Mouse (Mus musculus): ENCODE data around the gene Frs2. TPM values are rescaled to one million over a fixed set of nuclear protein-coding genes. Genes with fewer than 3 reads are reported as not detected.

The Frs2 gene
- 18.0 and 19.7 TPM in 2 replicates for polyA plus RNA-seq (2015; fragmentation: Nextera tagmentation; extraction: Ambion mirVana)

- WGBS = under 1% methylated on average over 57 of the region's 57 CpGs
- Histone ChIP-seq H3K4me1 (ENCODE audit: insufficient read depth, low read length) (peaks cover 52% of the 10 kb centered on the region), H3K9ac (replicated peaks; ENCODE audit: low read length) (peak within 1 kb of the TSS; percentile 98), H3K9me3 (ENCODE audit: low read length) (no peaks in the 10 kb centered on the region), H3K4me2 (replicated peaks; ENCODE audit: low read depth, low read length) (peak within 1 kb of the TSS; percentile 94), H3K4me3 (ENCODE audit: low read length) (peak within 1 kb of the TSS; percentile 97), H3K27me3 (ENCODE audit: insufficient read depth, low read length) (no peaks in the 10 kb centered on the region), H3K36me3 (ENCODE audit: insufficient read depth, low read length) (no peaks in the 10 kb centered on the region), H3K27ac (ENCODE audit: low read length) (peak within 1 kb of the TSS; percentile 95)
- ATAC-seq (ENCODE audit: low FRiP score, low TSS enrichment) = peak; percentile 98
These were observed at the start of gene Frs2 for GRCm38 (mm10) chr10:117148361-117149003. Gene Frs2 (minus strand): TSS chr10:117148534.

GRCm38 (mm10) chr10:117196696-117197095 lies 48.4 kb upstream of the Frs2 start:
- H3K4me1 ChIP-seq (ENCODE audit: insufficient read depth, low read length) = no peaks in the 10 kb centered on the region
- WGBS = 90% methylated on average over 3 of the region's 3 CpGs
- H3K27me3 ChIP-seq (ENCODE audit: insufficient read depth, low read length) = no peaks in the 10 kb centered on the region
- H3K27ac ChIP-seq (ENCODE audit: low read length) = no peak overlapping the region
- no peaks in the 10 kb centered on the region for H3K36me3 ChIP-seq (ENCODE audit: insufficient read depth, low read length)
- H3K9me3 ChIP-seq (ENCODE audit: low read length) = no peaks in the 10 kb centered on the region
- no peak overlapping the region for H3K9ac ChIP-seq (replicated peaks; ENCODE audit: low read length)
- ATAC-seq (ENCODE audit: low FRiP score, low TSS enrichment) = no peak
- no peak overlapping the region for H3K4me3 ChIP-seq (ENCODE audit: low read length)
- H3K4me2 ChIP-seq (replicated peaks; ENCODE audit: low read depth, low read length) = no peak overlapping the region

- WGBS = 94% methylated on average over 4 of the region's 4 CpGs
- H3K27ac ChIP-seq (ENCODE audit: low read length) = no peak overlapping the region
These were observed 47.4 kb upstream of the Frs2 start for GRCm38 (mm10) chr10:117195748-117196147.

GRCm38 (mm10) chr10:117195005-117195404 lies 46.7 kb upstream of the Frs2 start:
- H3K4me3 ChIP-seq (ENCODE audit: low read length) = no peak overlapping the region
- H3K9me3 ChIP-seq (ENCODE audit: low read length) = no peaks in the 10 kb centered on the region
- no peak overlapping the region for H3K27ac ChIP-seq (ENCODE audit: low read length)
- 87% methylated on average over 12 of the region's 12 CpGs for WGBS
- ATAC-seq (ENCODE audit: low FRiP score, low TSS enrichment) = no peak
- no peaks in the 10 kb centered on the region for H3K36me3 ChIP-seq (ENCODE audit: insufficient read depth, low read length)
- no peaks in the 10 kb centered on the region for H3K27me3 ChIP-seq (ENCODE audit: insufficient read depth, low read length)
- H3K4me2 ChIP-seq (replicated peaks; ENCODE audit: low read depth, low read length) = no peak overlapping the region
- H3K4me1 ChIP-seq (ENCODE audit: insufficient read depth, low read length) = no peaks in the 10 kb centered on the region
- no peak overlapping the region for H3K9ac ChIP-seq (replicated peaks; ENCODE audit: low read length)

More at GRCm38 (mm10) chr10:117195748-117196147, 47.4 kb upstream of the Frs2 start:
- no peaks in the 10 kb centered on the region for H3K4me1 ChIP-seq (ENCODE audit: insufficient read depth, low read length)
- H3K9ac ChIP-seq (replicated peaks; ENCODE audit: low read length) = no peak overlapping the region
- no peaks in the 10 kb centered on the region for H3K27me3 ChIP-seq (ENCODE audit: insufficient read depth, low read length)
- no peak overlapping the region for H3K4me2 ChIP-seq (replicated peaks; ENCODE audit: low read depth, low read length)
- H3K4me3 ChIP-seq (ENCODE audit: low read length) = no peak overlapping the region
- H3K9me3 ChIP-seq (ENCODE audit: low read length) = no peaks in the 10 kb centered on the region
- ATAC-seq (ENCODE audit: low FRiP score, low TSS enrichment) = no peak
- H3K36me3 ChIP-seq (ENCODE audit: insufficient read depth, low read length) = no peaks in the 10 kb centered on the region

GRCm38 (mm10) chr10:117193364-117193763 lies 45.0 kb upstream of the Frs2 start:
- 61% methylated on average over 5 of the region's 5 CpGs for WGBS
- no peaks in the 10 kb centered on the region for H3K9me3 ChIP-seq (ENCODE audit: low read length)

GRCm38 (mm10) chr10:117185399-117186089 lies 37.2 kb upstream of the Frs2 start:
- Histone ChIP-seq H3K4me3 (ENCODE audit: low read length) (no peak overlapping the region), H3K36me3 (ENCODE audit: insufficient read depth, low read length) (no peaks in the 10 kb centered on the region), H3K9ac (replicated peaks; ENCODE audit: low read length) (no peak overlapping the region), H3K4me2 (replicated peaks; ENCODE audit: low read depth, low read length) (no peak overlapping the region), H3K4me1 (ENCODE audit: insufficient read depth, low read length) (0 out of 2 replicates have a peak, but pooled peaks cover 6% of the 10 kb centered on the region), H3K27ac (ENCODE audit: low read length) (no peak overlapping the region), H3K27me3 (ENCODE audit: insufficient read depth, low read length) (no peaks in the 10 kb centered on the region), H3K9me3 (ENCODE audit: low read length) (no peaks in the 10 kb centered on the region)
- no peak for ATAC-seq (ENCODE audit: low FRiP score, low TSS enrichment)
- WGBS = 64% methylated on average over 9 of the region's 9 CpGs

More at GRCm38 (mm10) chr10:117193364-117193763, 45.0 kb upstream of the Frs2 start:
- Histone ChIP-seq H3K27ac (ENCODE audit: low read length) (no peak overlapping the region), H3K4me1 (ENCODE audit: insufficient read depth, low read length) (no peaks in the 10 kb centered on the region), H3K4me3 (ENCODE audit: low read length) (no peak overlapping the region), H3K9ac (replicated peaks; ENCODE audit: low read length) (no peak overlapping the region), H3K27me3 (ENCODE audit: insufficient read depth, low read length) (no peaks in the 10 kb centered on the region), H3K36me3 (ENCODE audit: insufficient read depth, low read length) (no peaks in the 10 kb centered on the region), H3K4me2 (replicated peaks; ENCODE audit: low read depth, low read length) (no peak overlapping the region)
- no peak for ATAC-seq (ENCODE audit: low FRiP score, low TSS enrichment)

GRCm38 (mm10) chr10:117181098-117181497 lies 32.8 kb upstream of the Frs2 start:
- no peaks in the 10 kb centered on the region for H3K27me3 ChIP-seq (ENCODE audit: insufficient read depth, low read length)
- no peak overlapping the region for H3K9ac ChIP-seq (replicated peaks; ENCODE audit: low read length)
- 41% methylated on average over 3 of the region's 3 CpGs for WGBS
- no peaks in the 10 kb centered on the region for H3K36me3 ChIP-seq (ENCODE audit: insufficient read depth, low read length)
- H3K4me3 ChIP-seq (ENCODE audit: low read length) = no peak overlapping the region
- no peaks in the 10 kb centered on the region for H3K9me3 ChIP-seq (ENCODE audit: low read length)
- ATAC-seq (ENCODE audit: low FRiP score, low TSS enrichment) = no peak
- H3K4me1 ChIP-seq (ENCODE audit: insufficient read depth, low read length) = 0 out of 2 replicates have a peak, but pooled peaks cover 6% of the 10 kb centered on the region
- no peak overlapping the region for H3K4me2 ChIP-seq (replicated peaks; ENCODE audit: low read depth, low read length)
- H3K27ac ChIP-seq (ENCODE audit: low read length) = no peak overlapping the region

GRCm38 (mm10) chr10:117174645-117175044 lies 26.3 kb upstream of the Frs2 start:
- Histone ChIP-seq H3K4me2 (replicated peaks; ENCODE audit: low read depth, low read length) (no peak overlapping the region), H3K36me3 (ENCODE audit: insufficient read depth, low read length) (no peaks in the 10 kb centered on the region), H3K27ac (ENCODE audit: low read length) (no peak overlapping the region), H3K9me3 (ENCODE audit: low read length) (no peaks in the 10 kb centered on the region), H3K27me3 (ENCODE audit: insufficient read depth, low read length) (no peaks in the 10 kb centered on the region), H3K4me3 (ENCODE audit: low read length) (no peak overlapping the region), H3K4me1 (ENCODE audit: insufficient read depth, low read length) (no peaks in the 10 kb centered on the region), H3K9ac (replicated peaks; ENCODE audit: low read length) (no peak overlapping the region)
- no peak for ATAC-seq (ENCODE audit: low FRiP score, low TSS enrichment)
- WGBS = 67% methylated on average over 12 of the region's 12 CpGs

GRCm38 (mm10) chr10:117173566-117174438 lies 25.5 kb upstream of the Frs2 start:
- H3K27ac ChIP-seq (ENCODE audit: low read length) = no peak overlapping the region
- no peaks in the 10 kb centered on the region for H3K4me1 ChIP-seq (ENCODE audit: insufficient read depth, low read length)
- ATAC-seq (ENCODE audit: low FRiP score, low TSS enrichment) = no peak
- 49% methylated on average over 13 of the region's 13 CpGs for WGBS
- no peak overlapping the region for H3K9ac ChIP-seq (replicated peaks; ENCODE audit: low read length)
- H3K27me3 ChIP-seq (ENCODE audit: insufficient read depth, low read length) = no peaks in the 10 kb centered on the region
- no peak overlapping the region for H3K4me3 ChIP-seq (ENCODE audit: low read length)
- H3K36me3 ChIP-seq (ENCODE audit: insufficient read depth, low read length) = no peaks in the 10 kb centered on the region
- peak overlapping the region; percentile 6; the same call in 1 of the 2 replicates for H3K4me2 ChIP-seq (replicated peaks; ENCODE audit: low read depth, low read length)
- no peaks in the 10 kb centered on the region for H3K9me3 ChIP-seq (ENCODE audit: low read length)

Measured in kidney, embryonic 16.5 days (tissue).